Mouse (Mus musculus) thymus, postnatal 14 days (tissue): ENCODE measurements around the gene Gm48552.

Experiments
- DNase-seq: peaks from one replicate; pipeline ENCODE4 v3.0.0; 2021

Gm48552 gene

DNA sequence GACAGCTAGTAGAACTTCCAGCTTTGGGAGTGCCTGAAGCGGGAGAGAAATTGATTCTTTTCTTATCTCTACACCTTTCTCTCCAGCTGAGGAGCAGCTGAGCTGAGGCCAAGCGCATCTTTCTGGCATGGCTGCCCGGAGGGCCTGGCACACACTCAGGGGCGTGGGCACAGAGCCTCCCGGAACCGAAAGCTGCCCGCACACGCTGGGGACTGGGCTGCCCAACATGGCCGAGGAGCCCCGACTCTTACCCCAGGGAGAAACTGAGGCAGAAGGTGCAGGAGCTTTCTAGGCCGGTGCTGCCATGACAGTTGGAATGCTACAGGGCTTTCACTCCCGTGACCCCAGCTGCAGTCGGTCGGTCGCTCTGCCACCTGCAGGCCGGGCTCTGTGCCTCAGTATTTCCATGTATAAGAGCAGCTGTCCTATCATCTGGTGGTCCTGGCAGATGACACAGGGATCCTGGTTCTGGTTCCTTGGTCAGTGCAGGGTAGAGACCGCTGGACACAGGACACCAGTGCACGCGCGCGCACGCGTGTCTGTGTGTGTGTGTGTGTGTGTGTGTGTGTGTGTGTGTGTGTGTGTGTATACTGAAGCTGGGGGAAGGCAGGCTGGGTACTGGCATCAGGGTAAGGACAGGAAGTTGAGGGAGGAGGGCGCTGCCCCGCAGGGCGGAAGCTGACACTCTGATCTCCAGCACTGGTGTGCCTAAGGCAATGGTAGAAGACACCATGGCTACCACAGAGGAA lies 44.9 kb downstream of the Gm48552 start:
- DNase-seq, result peak; percentile 69

DNA sequence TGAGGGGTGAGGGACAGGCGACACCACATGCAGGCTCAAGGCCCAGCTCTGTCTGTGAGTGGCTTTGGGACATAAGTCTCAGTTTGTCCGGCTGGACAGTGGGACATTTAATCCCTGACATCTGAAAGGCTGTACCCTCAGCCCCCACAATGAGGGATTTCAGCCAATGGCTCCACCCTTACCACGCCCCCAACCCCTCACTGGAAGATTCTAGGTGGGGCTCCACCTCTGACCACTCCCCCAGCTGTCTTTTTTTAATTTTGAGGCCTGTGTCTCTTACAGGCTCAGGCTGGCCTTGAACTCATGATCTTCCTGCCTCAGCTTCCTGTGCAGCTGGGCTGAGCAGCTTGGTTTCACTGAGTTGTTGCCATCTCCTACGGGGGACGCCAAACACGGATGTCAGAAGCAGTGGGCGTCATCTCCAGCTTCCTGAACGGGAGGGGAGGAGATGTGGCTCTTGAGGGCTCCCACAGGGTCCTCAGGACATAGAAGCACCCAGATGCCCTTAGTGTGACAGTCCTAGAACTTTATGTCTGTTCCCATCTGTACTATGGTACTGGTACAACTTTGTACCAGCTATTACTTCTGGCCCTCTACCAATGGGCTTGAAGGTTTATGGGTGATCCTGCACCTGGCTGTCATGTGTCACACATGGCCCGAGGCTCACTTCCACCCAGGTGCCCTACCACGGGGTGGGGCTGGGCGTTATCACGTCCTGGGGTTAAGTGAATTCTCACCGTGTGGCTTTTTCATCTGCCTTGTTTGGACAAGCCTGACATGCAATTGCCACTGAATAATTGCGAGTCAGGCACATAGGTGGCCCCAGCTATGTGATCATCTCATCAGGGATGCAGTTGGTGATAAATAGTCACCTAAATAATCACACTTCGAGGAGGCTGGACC lies 45.8 kb downstream of the Gm48552 start:
- peak; percentile 36 for DNase-seq

DNA sequence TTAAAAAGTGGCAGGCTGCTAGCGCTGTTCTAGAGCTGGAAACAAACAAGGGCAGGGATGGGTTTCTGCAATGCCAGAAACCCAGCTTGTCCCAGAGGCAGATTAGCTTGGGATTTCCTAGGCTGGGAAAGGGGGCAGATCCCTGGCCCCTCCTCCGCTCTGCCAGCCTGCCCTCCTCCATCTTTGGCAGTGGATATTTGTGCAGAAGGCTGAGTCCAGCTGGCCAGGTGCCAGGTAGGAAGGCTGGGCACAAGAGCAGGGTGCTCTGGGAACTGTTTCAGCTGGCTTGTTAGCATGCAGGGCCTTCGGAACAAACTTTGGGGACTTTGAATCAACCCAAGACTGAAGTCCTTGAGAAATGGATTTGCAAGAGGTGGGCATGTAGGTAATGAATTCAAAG lies 46.6 kb downstream of the Gm48552 start:
- DNase-seq, result no peak
